Mouse (Mus musculus) heart, postnatal 0 days (tissue): Measurements from ENCODE around the gene Irf5. TPM values are rescaled to one million over a fixed set of nuclear protein-coding genes. Genes with fewer than 3 reads are reported as not detected.
A peak's percentile ranks its signal among the peaks of the same experiment; 100 is the strongest.

Experiments
- ATAC-seq: fragments of 200-750 bp; cut with Nextera tagmentation; 2 replicates; pipeline ENCODE4 v1.8.0; 2017; ENCODE audit warnings: low read depth, moderate number of reproducible peaks, moderate library complexity; ENCODE audit not compliant: insufficient read depth
- DNase-seq: peaks from one replicate; pipeline ENCODE4 v3.0.0-alpha.2; 2016; ENCODE audit warnings: low spot score
- H3K27ac ChIP-seq: fragments of 300-500 bp; sonication (generic); 2 replicates; pipeline ENCODE4 v1.5.1; 2014; ENCODE audit warnings: low read depth, mild to moderate bottlenecking
- H3K27me3 ChIP-seq: fragments of 300-500 bp; sonication (generic); 2 replicates; pipeline ENCODE4 v1.6.1; 2014; ENCODE audit warnings: low read length, mixed read lengths; ENCODE audit not compliant: control insufficient read depth, insufficient read depth
- H3K36me3 ChIP-seq: fragments of 300-500 bp; sonication (generic); replicated peaks from 2 replicates; pipeline ENCODE4 v1.6.1; 2014; ENCODE audit warnings: low read length, mixed read lengths; ENCODE audit not compliant: control insufficient read depth, insufficient read depth
- H3K4me1 ChIP-seq: fragments of 300-500 bp; sonication (generic); 2 replicates; pipeline ENCODE4 v1.6.1; 2014; ENCODE audit warnings: antibody characterized with exemption; ENCODE audit not compliant: control insufficient read depth, insufficient read depth
- H3K4me2 ChIP-seq: fragments of 300-500 bp; sonication (generic); 2 replicates; pipeline ENCODE4 v1.6.1; 2014; ENCODE audit warnings: low read depth, mild to moderate bottlenecking, low read length, moderate library complexity
- H3K4me3 ChIP-seq: fragments of 300-500 bp; sonication (generic); 2 replicates; pipeline ENCODE4 v1.5.1; 2014; ENCODE audit warnings: low read depth, low read length
- H3K9ac ChIP-seq: fragments of 300-500 bp; sonication (generic); replicated peaks from 2 replicates; pipeline ENCODE4 v1.6.1; 2014; ENCODE audit warnings: low read depth, low read length, mixed read lengths
- H3K9me3 ChIP-seq: fragments of 300-500 bp; sonication (generic); replicated peaks from 2 replicates; pipeline ENCODE4 v1.6.1; 2016; ENCODE audit warnings: low read length; ENCODE audit not compliant: control insufficient read depth
- CTCF ChIP-seq: IDR thresholded peaks from 2 replicates; pipeline ENCODE4 v1.5.1; 2016; ENCODE audit warnings: antibody characterized with exemption, control low read depth, low read depth
- EP300 ChIP-seq: IDR thresholded peaks from 2 replicates; pipeline ENCODE4 v1.6.1; 2016; ENCODE audit warnings: antibody characterized with exemption, low read depth
- WGBS: fragments of 180-500 bp; shearing (Covaris S2); extraction: QIAGEN DNeasy Blood & Tissue Kit; methylation state at CpG from one replicate; pipeline ENCODE4 v1.1.7; 2014; 5-methylcytosine and 5-hydroxymethylcytosine counted together
- polyA plus RNA-seq: library from polyadenylated mRNA; unstranded; fragments of >200 nt; fragmentation: Nextera tagmentation; extraction: Ambion mirVana; gene quantifications from 2 replicates; pipeline ENCODE4 v1.2.1, GENCODE M21; 2015
- total RNA-seq: library from RNA; depleted of rRNA; stranded (reverse); fragments of >200 nt; gene quantifications from 2 replicates; pipeline ENCODE4 v1.2.3, GENCODE M21; 2014; ENCODE audit warnings: low replicate concordance

The Irf5 gene
- total and polyA plus RNA-seq, 2 experiments from 2014 or later: 2.7 to 3.5 TPM

- H3K4me1 ChIP-seq: peaks cover 9% of the 10 kb centered on the region
- ATAC-seq: no peak
- no peak overlapping the region for H3K27ac ChIP-seq
- H3K27me3 ChIP-seq: peaks cover 25% of the 10 kb centered on the region
- H3K4me3 ChIP-seq: peak overlapping the region; percentile 62
- no peak for DNase-seq
- 12% methylated on average over 8 of the region's 8 CpGs for WGBS
- peak overlapping the region; percentile 96; the same call in 1 of the 2 replicates for H3K4me2 ChIP-seq
- no peaks in the 10 kb centered on the region for H3K36me3 ChIP-seq
- no peak overlapping the region for H3K9ac ChIP-seq
- H3K9me3 ChIP-seq: no peaks in the 10 kb centered on the region
- TF ChIP-seq EP300: no peak
- no peak for TF ChIP-seq CTCF
These were observed 1.7 kb downstream of the Irf5 start for GRCm38 (mm10) chr6:29528165-29528505.

GRCm38 (mm10) chr6:29528561-29529443 lies 2.4 kb downstream of the Irf5 start:
- no peak overlapping the region for H3K27ac ChIP-seq
- no peak overlapping the region for H3K9ac ChIP-seq
- no peak for TF ChIP-seq CTCF
- no peak for TF ChIP-seq EP300
- no peaks in the 10 kb centered on the region for H3K9me3 ChIP-seq
- H3K27me3 ChIP-seq: peaks cover 25% of the 10 kb centered on the region
- peaks cover 9% of the 10 kb centered on the region for H3K4me1 ChIP-seq
- DNase-seq: peak; percentile 43
- WGBS: 25% methylated on average over 13 of the region's 13 CpGs
- no peak for ATAC-seq
- H3K36me3 ChIP-seq: no peaks in the 10 kb centered on the region
- H3K4me3 ChIP-seq: peak overlapping the region; percentile 62; the same call in 1 of the 2 replicates
- peak overlapping the region; percentile 96 for H3K4me2 ChIP-seq

GRCm38 (mm10) chr6:29529444-29529820 lies 3.0 kb downstream of the Irf5 start:
- Histone ChIP-seq H3K4me3 (peak overlapping the region; percentile 23; the same call in 1 of the 2 replicates), H3K27me3 (peaks cover 25% of the 10 kb centered on the region), H3K9ac (no peak overlapping the region), H3K4me2 (peak overlapping the region; percentile 53), H3K9me3 (no peaks in the 10 kb centered on the region), H3K27ac (no peak overlapping the region), H3K36me3 (no peaks in the 10 kb centered on the region), H3K4me1 (peaks cover 9% of the 10 kb centered on the region)
- no peak for TF ChIP-seq EP300
- DNase-seq (no peak), ATAC-seq (no peak)
- WGBS: 24% methylated on average over 2 of the region's 2 CpGs

GRCm38 (mm10) chr6:29530050-29530449 lies 3.6 kb downstream of the Irf5 start:
- Histone ChIP-seq H3K36me3 (no peaks in the 10 kb centered on the region), H3K9me3 (no peaks in the 10 kb centered on the region), H3K4me2 (no peak overlapping the region), H3K9ac (no peak overlapping the region), H3K27me3 (peaks cover 25% of the 10 kb centered on the region), H3K4me1 (peaks cover 9% of the 10 kb centered on the region), H3K4me3 (no peak overlapping the region), H3K27ac (no peak overlapping the region)
- TF ChIP-seq EP300 (no peak), CTCF (no peak)
- ATAC-seq: no peak
- 62% methylated on average over 4 of the region's 4 CpGs for WGBS
- DNase-seq: no peak

GRCm38 (mm10) chr6:29535316-29535715 lies 8.9 kb downstream of the Irf5 start:
- TF ChIP-seq EP300: no peak
- no peak for TF ChIP-seq CTCF
- WGBS: 37% methylated on average over 6 of the region's 6 CpGs
- H3K9me3 ChIP-seq: no peaks in the 10 kb centered on the region
- H3K4me1 ChIP-seq: 0 out of 2 replicates have a peak, but pooled peaks cover 3% of the 10 kb centered on the region
- DNase-seq (peak; percentile 29), ATAC-seq (peak; percentile 57; the same call in 1 of the 2 replicates)
- no peak overlapping the region for H3K4me3 ChIP-seq
- H3K4me2 ChIP-seq: no peak overlapping the region
- no peak overlapping the region for H3K9ac ChIP-seq
- H3K36me3 ChIP-seq: peaks cover 9% of the 10 kb centered on the region
- H3K27ac ChIP-seq: no peak overlapping the region
- no peaks in the 10 kb centered on the region for H3K27me3 ChIP-seq
